Mouse (Mus musculus) hindbrain, embryonic 12.5 days (tissue): ENCODE results near the gene Hist1h2ac. TPM values are rescaled to one million over a fixed set of nuclear protein-coding genes. Genes with fewer than 3 reads are reported as not detected.
"Not testable (repeated sequence)": the region's sequence is repeated elsewhere in the genome, so short reads cannot be mapped to it uniquely, and the experiment has no call there.

ENCODE experiments used
- ATAC-seq: fragments of 200-750 bp; cut with Nextera tagmentation; 2 replicates; pipeline ENCODE4 v1.8.0; 2017; ENCODE audit warnings: moderate TSS enrichment; ENCODE audit not compliant: low FRiP score
- H3K27ac ChIP-seq: fragments of 300-500 bp; sonication (generic); 2 replicates; pipeline ENCODE4 v1.5.1; 2016; ENCODE audit warnings: mild to moderate bottlenecking
- H3K27me3 ChIP-seq: fragments of 300-500 bp; sonication (generic); 2 replicates; pipeline ENCODE4 v1.6.1; 2016; ENCODE audit warnings: mild to moderate bottlenecking
- H3K36me3 ChIP-seq: fragments of 300-500 bp; sonication (generic); 2 replicates; pipeline ENCODE4 v1.6.1; 2016; ENCODE audit warnings: mild to moderate bottlenecking
- H3K4me1 ChIP-seq: fragments of 300-500 bp; sonication (generic); 2 replicates; pipeline ENCODE4 v1.6.1; 2016
- H3K4me2 ChIP-seq: fragments of 300-500 bp; sonication (generic); replicated peaks from 2 replicates; pipeline ENCODE4 v1.6.1; 2016; ENCODE audit warnings: mild to moderate bottlenecking
- H3K4me3 ChIP-seq: fragments of 300-500 bp; sonication (generic); 2 replicates; pipeline ENCODE4 v1.5.1; 2016; ENCODE audit warnings: mild to moderate bottlenecking
- H3K9ac ChIP-seq: fragments of 300-500 bp; sonication (generic); 2 replicates; pipeline ENCODE4 v1.6.1; 2016; ENCODE audit warnings: mild to moderate bottlenecking, moderate library complexity
- H3K9me3 ChIP-seq: fragments of 300-500 bp; sonication (generic); replicated peaks from 2 replicates; pipeline ENCODE4 v1.6.1; 2016; ENCODE audit warnings: mild to moderate bottlenecking
- WGBS: fragments of 180-500 bp; shearing (Covaris S2); methylation state at CpG from one replicate; pipeline ENCODE4 v1.1.7; 2016; 5-methylcytosine and 5-hydroxymethylcytosine counted together
- polyA plus RNA-seq: library from polyadenylated mRNA; unstranded; fragments of >200 nt; fragmentation: Nextera tagmentation; extraction: Ambion mirVana; gene quantifications from 2 replicates; pipeline ENCODE4 v1.2.1, GENCODE M21; 2016

The Hist1h2ac gene
- 0.72 and 0.93 TPM in 2 replicates for polyA plus RNA-seq

- ATAC-seq, result peak; percentile 99
- Histone ChIP-seq H3K27ac (peak within 1 kb of the TSS; percentile 96), H3K4me2 (peak within 1 kb of the TSS; percentile 74), H3K4me1 (peaks cover 17% of the 10 kb centered on the region), H3K27me3 (no peaks in the 10 kb centered on the region), H3K4me3 (peak within 1 kb of the TSS; percentile 44), H3K9ac (peak within 1 kb of the TSS; percentile 62), H3K36me3 (no peaks in the 10 kb centered on the region), H3K9me3 (no peaks in the 10 kb centered on the region)
- WGBS, result 0% methylated on average over 31 of the region's 32 CpGs
These were observed at the start of gene Hist1h2ac, which contains the start of gene Hist1h2bc for GRCm38 (mm10) chr13:23683755-23684281. Gene Hist1h2ac, minus strand, starts transcription at chr13:23683948. Gene Hist1h2bc, plus strand, starts transcription at chr13:23684199.

DNA sequence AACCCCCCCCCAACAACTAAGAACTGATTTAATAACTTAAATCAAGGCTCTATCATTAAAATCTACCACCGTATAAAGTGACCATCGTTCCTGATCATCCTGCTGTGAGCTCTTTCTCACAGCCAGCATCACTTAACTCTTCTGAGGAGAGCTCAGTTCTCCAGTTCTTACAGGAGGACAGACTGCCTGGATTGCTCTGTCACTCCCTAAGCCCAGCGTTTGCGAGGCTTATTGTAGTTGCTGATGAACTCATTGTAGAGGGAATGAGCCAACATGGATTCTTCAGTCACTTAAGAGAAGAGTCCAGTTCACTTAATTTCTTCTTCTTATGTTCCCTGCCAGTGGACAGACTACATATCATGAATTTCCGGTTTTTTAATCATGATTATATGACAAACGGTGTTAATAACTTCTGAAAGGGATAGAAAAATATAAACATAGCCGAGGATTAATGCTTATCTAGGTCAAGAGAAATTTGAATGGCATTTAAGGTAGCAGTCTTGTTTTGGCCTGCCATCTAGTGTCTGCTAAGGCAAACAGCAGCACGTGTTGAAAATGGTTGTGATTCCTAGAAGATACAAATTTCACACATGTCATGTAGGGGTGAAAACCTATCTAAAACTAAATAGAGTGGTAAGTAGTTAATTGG is 48.5 kb upstream of the Hist1h2ac start:
- no peaks in the 10 kb centered on the region for H3K4me1 ChIP-seq
- no peaks in the 10 kb centered on the region for H3K9me3 ChIP-seq
- H3K4me3 ChIP-seq, result no peak overlapping the region
- H3K36me3 ChIP-seq, result no peaks in the 10 kb centered on the region
- H3K9ac ChIP-seq, result no peak overlapping the region
- ATAC-seq, result no peak
- H3K27me3 ChIP-seq, result no peaks in the 10 kb centered on the region
- 27% methylated on average over 8 of the region's 8 CpGs for WGBS
- H3K27ac ChIP-seq, result no peak overlapping the region
- no peak overlapping the region for H3K4me2 ChIP-seq

GRCm38 (mm10) chr13:23730479-23730878 is 46.7 kb upstream of the Hist1h2ac start:
- Histone ChIP-seq H3K27me3 (no peaks in the 10 kb centered on the region), H3K4me2 (no peak overlapping the region), H3K4me3 (no peak overlapping the region), H3K36me3 (no peaks in the 10 kb centered on the region), H3K9me3 (no peaks in the 10 kb centered on the region), H3K27ac (no peak overlapping the region), H3K9ac (no peak overlapping the region), H3K4me1 (no peaks in the 10 kb centered on the region)
- 35% methylated on average over 8 of the region's 8 CpGs for WGBS
- no peak for ATAC-seq

DNA sequence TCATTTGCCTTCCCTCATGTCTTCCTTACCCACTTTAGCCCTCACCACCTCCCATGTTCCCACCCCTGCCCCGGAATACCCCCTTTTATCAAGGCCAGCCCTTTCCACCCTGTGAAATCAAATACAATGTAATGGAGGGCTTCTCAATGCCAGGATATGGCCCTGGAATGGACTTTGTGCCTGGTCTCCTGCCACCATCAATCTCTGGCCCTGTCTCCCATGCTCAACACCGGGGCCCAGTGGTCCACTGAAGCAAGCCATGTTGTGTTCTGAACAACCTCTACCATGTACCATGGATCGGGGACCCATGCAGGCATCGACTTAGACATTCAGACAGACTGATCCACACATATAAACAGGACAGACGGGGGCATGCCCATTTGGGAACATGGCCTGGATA is 46.0 kb upstream of the Hist1h2ac start:
- WGBS, result 90% methylated on average over 5 of the region's 5 CpGs
- Histone ChIP-seq H3K9ac (no peak overlapping the region), H3K27ac (no peak overlapping the region), H3K4me2 (no peak overlapping the region), H3K4me1 (no peaks in the 10 kb centered on the region), H3K9me3 (no peaks in the 10 kb centered on the region), H3K4me3 (no peak overlapping the region), H3K27me3 (no peaks in the 10 kb centered on the region), H3K36me3 (no peaks in the 10 kb centered on the region)
- ATAC-seq, result no peak

DNA sequence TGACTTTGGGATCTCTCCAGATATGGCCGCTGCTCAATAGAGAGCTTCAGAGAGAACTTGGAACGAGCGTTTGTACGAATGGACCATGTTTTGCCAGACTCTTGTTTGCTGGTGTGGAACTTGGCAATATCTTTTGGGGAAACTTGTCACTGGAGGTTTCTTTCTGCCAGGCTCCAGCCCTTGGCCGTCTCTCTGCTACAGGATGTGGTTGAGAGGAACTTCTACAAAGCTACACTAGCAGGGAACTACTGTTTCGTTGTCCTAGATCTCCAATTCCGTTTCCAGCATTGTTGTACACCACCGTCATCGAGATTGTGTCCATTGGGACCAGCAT is 45.4 kb upstream of the Hist1h2ac start:
- H3K9me3 ChIP-seq, result no peaks in the 10 kb centered on the region
- no peak overlapping the region for H3K4me3 ChIP-seq
- H3K27me3 ChIP-seq, result no peaks in the 10 kb centered on the region
- H3K36me3 ChIP-seq, result no peaks in the 10 kb centered on the region
- H3K4me2 ChIP-seq, result no peak overlapping the region
- H3K9ac ChIP-seq, result no peak overlapping the region
- H3K27ac ChIP-seq, result no peak overlapping the region
- ATAC-seq, result no peak
- WGBS, result 94% methylated on average over 9 of the region's 9 CpGs
- H3K4me1 ChIP-seq, result no peaks in the 10 kb centered on the region

- H3K36me3 ChIP-seq, result no peaks in the 10 kb centered on the region
- no peak for ATAC-seq
- no peak overlapping the region for H3K4me2 ChIP-seq
- no peak overlapping the region for H3K9ac ChIP-seq
- H3K9me3 ChIP-seq, result no peaks in the 10 kb centered on the region
- no peaks in the 10 kb centered on the region for H3K4me1 ChIP-seq
- 88% methylated on average over 18 of the region's 18 CpGs for WGBS
- H3K4me3 ChIP-seq, result no peak overlapping the region
- H3K27me3 ChIP-seq, result no peaks in the 10 kb centered on the region
- H3K27ac ChIP-seq, result no peak overlapping the region
These were observed 44.9 kb upstream of the Hist1h2ac start for GRCm38 (mm10) chr13:23728472-23729191.

GRCm38 (mm10) chr13:23725213-23725612 is 41.5 kb upstream of the Hist1h2ac start:
- Histone ChIP-seq H3K9me3 (no peaks in the 10 kb centered on the region), H3K27me3 (no peaks in the 10 kb centered on the region), H3K9ac (no peak overlapping the region), H3K36me3 (no peaks in the 10 kb centered on the region), H3K4me3 (no peak overlapping the region), H3K27ac (no peak overlapping the region), H3K4me2 (no peak overlapping the region), H3K4me1 (no peaks in the 10 kb centered on the region)
- ATAC-seq, result no peak
- WGBS, result no CpG with 5 or more reads among the region's 1 CpGs

GRCm38 (mm10) chr13:23724239-23724638 is 40.5 kb upstream of the Hist1h2ac start:
- Histone ChIP-seq H3K4me1 (no peaks in the 10 kb centered on the region), H3K9me3 (no peaks in the 10 kb centered on the region), H3K27ac (no peak overlapping the region), H3K9ac (no peak overlapping the region), H3K36me3 (no peaks in the 10 kb centered on the region), H3K27me3 (no peaks in the 10 kb centered on the region), H3K4me2 (no peak overlapping the region), H3K4me3 (no peak overlapping the region)
- no peak for ATAC-seq
- WGBS, result 83% methylated on average over 4 of the region's 4 CpGs

GRCm38 (mm10) chr13:23717593-23718245 is 34.0 kb upstream of the Hist1h2ac start:
- H3K4me2 ChIP-seq, H3K4me3 ChIP-seq, H3K36me3 ChIP-seq, H3K27ac ChIP-seq, H3K9me3 ChIP-seq, H3K4me1 ChIP-seq, H3K27me3 ChIP-seq, H3K9ac ChIP-seq, ATAC-seq: not testable (repeated sequence)
- WGBS, result 11% methylated on average over 2 of the region's 2 CpGs

- Histone ChIP-seq H3K9ac (no peak overlapping the region), H3K4me2 (no peak overlapping the region), H3K27ac (no peak overlapping the region), H3K27me3 (no peaks in the 10 kb centered on the region), H3K9me3 (no peaks in the 10 kb centered on the region), H3K4me1 (no peaks in the 10 kb centered on the region), H3K4me3 (no peak overlapping the region), H3K36me3 (no peaks in the 10 kb centered on the region)
- ATAC-seq, result no peak
- WGBS, result 48% methylated on average over 11 of the region's 11 CpGs
These were observed 33.4 kb upstream of the Hist1h2ac start for GRCm38 (mm10) chr13:23717176-23717575.

- 87% methylated on average over 5 of the region's 5 CpGs for WGBS
- Histone ChIP-seq H3K27me3 (peaks cover under 1% of the 10 kb centered on the region; the same call in 1 of the 2 replicates), H3K9me3 (no peaks in the 10 kb centered on the region), H3K36me3 (no peaks in the 10 kb centered on the region), H3K4me2 (no peak overlapping the region), H3K4me1 (no peaks in the 10 kb centered on the region), H3K4me3 (no peak overlapping the region), H3K9ac (no peak overlapping the region), H3K27ac (no peak overlapping the region)
- no peak for ATAC-seq
These were observed 32.7 kb upstream of the Hist1h2ac start for GRCm38 (mm10) chr13:23716261-23717042.
